Mouse (Mus musculus): ENCODE data around the gene Flt3l.
"Not testable (repeated sequence)": the region's sequence is repeated elsewhere in the genome, so short reads cannot be mapped to it uniquely, and the experiment has no call there.

Gene Flt3l

GRCm38 (mm10) chr7:45135993-45136567 lies at the start of gene Flt3l, which contains the start of gene Gm45713:
Flt3l (minus strand) TSS chr7:45136432.
Gm45713 (minus strand) TSS chr7:45136231.
- DNase-seq (ENCODE audit: low spot score) = peak; percentile 87

DNA sequence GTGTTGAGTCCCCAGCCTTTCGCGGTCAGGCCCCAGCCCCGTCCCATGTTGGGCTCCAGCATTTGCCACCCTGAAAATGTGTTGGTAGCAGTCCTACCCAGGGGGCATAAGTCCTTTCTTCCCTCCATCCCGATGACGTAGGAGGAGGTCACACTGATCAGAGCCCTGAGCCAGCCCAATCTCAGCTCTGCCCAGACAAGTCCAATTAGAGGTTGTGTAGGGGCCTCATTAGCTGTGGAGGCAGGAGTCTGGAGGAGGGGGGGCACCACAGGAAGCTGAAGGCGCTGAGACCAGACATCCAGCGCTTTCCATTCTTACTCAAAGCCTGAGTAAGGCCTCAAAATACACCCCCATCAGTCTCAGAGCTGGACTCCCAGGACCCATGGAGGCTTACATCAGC lies 49.7 kb upstream of the Flt3l start:
- no peak for DNase-seq (ENCODE audit: low spot score)

GRCm38 (mm10) chr7:45183672-45184071 lies 47.4 kb upstream of the Flt3l start:
- no peak for DNase-seq (ENCODE audit: low spot score)

GRCm38 (mm10) chr7:45182606-45183005 lies 46.4 kb upstream of the Flt3l start:
- no peak for DNase-seq (ENCODE audit: low spot score)

GRCm38 (mm10) chr7:45182199-45182601 lies 46.0 kb upstream of the Flt3l start:
- DNase-seq (ENCODE audit: low spot score) = peak; percentile 83

GRCm38 (mm10) chr7:45181540-45181939 lies 45.3 kb upstream of the Flt3l start:
- DNase-seq (ENCODE audit: low spot score) = no peak

GRCm38 (mm10) chr7:45180896-45181477 lies 44.8 kb upstream of the Flt3l start, which contains the start of gene Pth2:
Pth2 (plus strand) TSS chr7:45180995.
- DNase-seq (ENCODE audit: low spot score) = no peak

- DNase-seq (ENCODE audit: low spot score) = no peak
Measured at GRCm38 (mm10) chr7:45179469-45179868, 43.2 kb upstream of the Flt3l start, which contains the start of gene Gfy. Gfy (minus strand) TSS chr7:45179569.

DNA sequence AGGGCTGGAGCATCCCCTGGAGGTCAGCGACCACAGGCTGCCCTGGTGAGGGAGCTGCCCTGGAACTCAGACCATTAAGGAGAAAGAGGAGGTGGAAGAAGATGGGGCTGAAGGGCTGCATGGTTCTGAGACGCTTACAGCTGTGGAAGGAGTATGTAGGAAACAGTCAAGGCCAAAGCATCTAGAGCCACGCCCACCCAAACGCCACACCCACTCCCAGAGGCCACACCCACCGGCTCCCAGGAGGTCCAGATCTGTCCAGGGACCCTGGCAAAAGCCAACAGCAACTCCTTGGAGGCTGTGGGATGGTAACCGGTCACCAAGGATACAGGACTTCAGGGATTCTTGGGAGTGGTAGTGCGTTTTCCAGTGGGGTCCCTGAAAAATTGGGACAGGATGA lies 42.3 kb upstream of the Flt3l start:
- no peak for DNase-seq (ENCODE audit: low spot score)

- DNase-seq (ENCODE audit: low spot score) = no peak
Measured at GRCm38 (mm10) chr7:45176356-45176755, 40.1 kb upstream of the Flt3l start.

DNA sequence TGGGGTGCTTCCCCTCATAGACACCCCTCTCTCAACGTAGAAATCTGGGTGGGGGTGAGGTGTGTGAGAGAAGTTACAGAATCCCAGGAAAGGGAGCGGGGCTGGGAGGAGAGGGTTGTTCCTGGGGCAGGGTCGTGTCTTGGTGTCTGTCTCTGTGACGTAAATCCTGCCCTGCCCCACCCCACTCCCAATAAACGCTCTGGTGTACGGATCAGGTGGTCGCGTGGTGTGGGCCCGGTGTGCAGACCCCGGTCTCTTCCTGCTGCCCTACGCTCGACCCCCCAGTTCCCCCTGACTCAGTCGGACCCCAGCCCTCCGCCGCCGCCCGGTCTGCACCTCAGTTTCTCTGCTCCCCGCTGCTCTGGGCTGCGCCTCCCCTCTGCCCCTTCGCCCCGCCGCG lies 39.7 kb upstream of the Flt3l start:
- no peak for DNase-seq (ENCODE audit: low spot score)

DNA sequence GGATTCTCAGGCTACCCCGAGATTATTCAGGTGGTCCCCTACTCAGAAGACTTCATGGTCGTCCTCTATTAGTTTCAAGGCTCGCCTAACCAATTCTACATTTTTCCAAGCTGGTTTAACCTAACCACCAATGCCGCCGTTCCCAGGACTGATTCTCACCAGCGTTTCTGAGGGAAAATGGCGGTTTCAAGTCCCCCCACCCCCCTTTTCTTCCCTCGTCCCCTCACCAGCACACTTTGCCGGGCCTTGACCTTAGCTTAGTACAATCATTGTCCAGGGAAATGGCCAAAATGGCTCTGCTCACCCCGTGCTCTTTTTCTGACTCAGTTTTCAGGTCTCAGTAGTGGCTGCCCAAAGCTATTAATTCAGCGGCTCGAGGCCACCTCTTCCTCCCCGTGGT lies 39.2 kb upstream of the Flt3l start:
- DNase-seq (ENCODE audit: low spot score) = no peak

DNA sequence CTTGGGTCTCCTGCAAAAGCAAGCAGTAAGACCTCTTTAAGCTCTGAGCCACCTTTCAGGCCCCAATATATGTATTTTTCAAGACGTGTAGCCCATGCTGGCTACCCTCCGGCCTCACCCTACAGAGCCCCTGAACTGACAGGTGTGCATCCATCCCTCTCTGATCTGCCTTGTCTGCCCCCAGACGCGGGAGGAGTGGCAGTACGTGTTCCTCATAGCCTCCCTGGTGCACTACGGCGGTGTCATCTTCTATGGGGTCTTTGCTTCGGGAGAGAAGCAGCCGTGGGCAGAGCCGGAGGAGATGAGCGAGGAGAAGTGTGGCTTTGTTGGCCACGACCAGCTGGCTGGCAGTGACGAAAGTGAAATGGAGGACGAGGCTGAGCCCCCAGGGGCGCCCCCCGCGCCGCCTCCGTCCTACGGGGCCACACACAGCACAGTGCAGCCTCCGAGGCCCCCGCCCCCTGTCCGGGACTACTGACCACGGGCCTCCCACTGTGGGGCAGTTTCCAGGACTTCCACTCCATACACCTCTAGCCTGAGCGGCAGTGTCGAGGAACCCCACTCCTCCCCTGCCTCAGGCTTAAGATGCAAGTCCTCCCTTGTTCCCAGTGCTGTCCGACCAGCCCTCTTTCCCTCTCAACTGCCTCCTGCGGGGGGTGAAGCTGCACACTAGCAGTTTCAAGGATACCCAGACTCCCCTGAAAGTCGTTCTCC lies 38.5 kb upstream of the Flt3l start:
- DNase-seq (ENCODE audit: low spot score) = no peak

DNA sequence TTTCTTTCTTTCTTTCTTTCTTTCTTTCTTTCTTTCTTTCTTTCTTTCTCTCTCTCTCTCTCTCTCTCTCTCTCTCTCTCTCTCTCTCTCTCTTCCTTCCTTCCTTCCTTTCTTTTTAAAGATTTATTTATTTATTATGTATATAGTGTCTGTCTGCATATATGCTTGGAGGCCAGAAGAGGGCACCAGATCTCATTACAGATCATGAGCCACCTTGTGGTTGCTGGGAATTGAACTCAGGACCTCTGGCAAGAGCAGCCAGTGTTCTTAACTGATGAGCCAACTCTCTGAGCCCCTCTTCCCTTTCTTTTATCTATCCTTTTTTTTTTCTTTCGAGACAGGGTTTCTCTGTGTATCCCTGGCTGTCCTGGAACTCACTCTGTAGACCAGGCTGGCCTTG lies 37.5 kb upstream of the Flt3l start:
- not testable (repeated sequence) for DNase-seq (ENCODE audit: low spot score)

GRCm38 (mm10) chr7:45172974-45173373 lies 36.7 kb upstream of the Flt3l start:
- no peak for DNase-seq (ENCODE audit: low spot score)

GRCm38 (mm10) chr7:45169495-45169894 lies 33.3 kb upstream of the Flt3l start:
- no peak for DNase-seq (ENCODE audit: low spot score)

- no peak for DNase-seq (ENCODE audit: low spot score)
Measured at GRCm38 (mm10) chr7:45168656-45169055, 32.4 kb upstream of the Flt3l start.

- DNase-seq (ENCODE audit: low spot score) = no peak
Measured at GRCm38 (mm10) chr7:45167761-45168445, 31.7 kb upstream of the Flt3l start.

DNA sequence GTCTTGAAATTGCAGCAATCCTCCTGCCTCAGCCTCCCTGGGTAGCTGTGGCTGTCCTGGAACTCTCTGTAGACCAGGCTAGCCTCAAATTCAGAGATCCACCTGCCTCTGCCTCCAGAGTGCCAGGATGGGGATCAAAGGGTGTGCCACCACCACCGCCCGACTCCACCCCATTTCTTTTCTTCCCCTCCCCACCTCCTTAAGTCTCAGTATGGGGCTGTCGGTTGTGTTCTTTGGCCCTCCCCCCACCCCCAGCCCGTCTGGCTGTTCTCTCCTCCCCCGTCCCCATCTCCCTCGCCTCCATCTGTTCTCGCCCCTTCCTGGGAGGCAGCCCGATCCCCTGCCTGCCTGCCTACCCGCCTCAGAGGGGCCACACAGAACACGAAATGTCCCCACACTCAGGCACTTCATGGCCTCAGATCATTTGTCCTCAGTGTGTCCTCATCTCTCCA lies 30.7 kb upstream of the Flt3l start:
- DNase-seq (ENCODE audit: low spot score) = no peak

DNA sequence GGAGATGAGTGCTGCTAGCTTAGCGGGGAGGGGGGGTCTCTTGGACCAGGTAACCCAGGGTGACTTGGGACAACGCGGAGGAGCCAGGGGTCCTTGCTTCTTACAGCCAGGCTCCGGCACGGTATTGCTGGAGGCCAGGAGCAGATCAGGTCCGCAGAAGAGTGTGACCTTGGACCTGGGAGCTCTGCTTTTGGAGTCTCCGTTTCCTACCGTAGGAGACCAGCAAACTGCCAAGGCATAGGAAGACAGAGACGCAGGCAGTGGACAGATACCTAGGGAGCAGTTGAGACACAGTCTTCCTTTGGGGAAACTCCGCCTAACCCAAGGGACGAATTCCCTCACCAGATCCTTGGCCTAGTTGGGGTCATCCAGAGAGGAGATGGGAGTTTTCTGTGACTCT lies 29.5 kb upstream of the Flt3l start:
- no peak for DNase-seq (ENCODE audit: low spot score)

DNA sequence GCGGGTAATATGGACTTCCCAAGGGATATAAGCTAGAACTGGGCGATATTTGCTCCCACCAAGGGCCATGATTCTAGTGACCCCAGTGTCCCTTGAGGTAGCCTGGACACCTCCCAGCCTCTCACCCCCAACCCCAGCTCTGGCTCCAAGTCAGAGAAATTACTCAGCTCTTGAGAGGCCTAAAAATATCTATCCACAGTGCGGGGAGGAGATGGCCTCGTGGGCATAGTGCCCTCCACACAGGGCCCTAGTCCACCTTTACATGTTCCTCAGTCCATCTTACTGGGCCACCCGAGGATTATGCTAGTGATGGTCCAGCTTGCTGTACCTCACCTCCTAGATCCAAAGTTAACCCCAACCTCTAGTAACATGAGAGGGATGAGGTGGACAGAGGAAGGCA lies 28.6 kb upstream of the Flt3l start:
- DNase-seq (ENCODE audit: low spot score) = no peak

- no peak for DNase-seq (ENCODE audit: low spot score)
Measured at GRCm38 (mm10) chr7:45163735-45164490, 27.7 kb upstream of the Flt3l start, which contains the start of gene Slc17a7. Slc17a7 (plus strand) TSS chr7:45163949.
